Mouse (Mus musculus) left cerebral cortex, postnatal 4 days (tissue): ENCODE results near the gene Kcnq2. TPM values are rescaled to one million over a fixed set of nuclear protein-coding genes. Genes with fewer than 3 reads are reported as not detected.

Experiments used
- DNase-seq: peaks from one replicate; pipeline ENCODE4 v3.0.0-alpha.2; 2022
- intact Hi-C: fragments of 180-260 bp; cut with DNase I; formaldehyde crosslinking; loops from one replicate; pipeline ENCODE4 v1.15.1; 2025
- total RNA-seq, 2 experiments: library from RNA; stranded (reverse); gene quantifications; 2 replicates each; pipeline ENCODE4 v1.2.3; 2021

The Kcnq2 gene
- total RNA-seq, 2 experiments from 2014 or later, result 191 to 195 TPM

DNA sequence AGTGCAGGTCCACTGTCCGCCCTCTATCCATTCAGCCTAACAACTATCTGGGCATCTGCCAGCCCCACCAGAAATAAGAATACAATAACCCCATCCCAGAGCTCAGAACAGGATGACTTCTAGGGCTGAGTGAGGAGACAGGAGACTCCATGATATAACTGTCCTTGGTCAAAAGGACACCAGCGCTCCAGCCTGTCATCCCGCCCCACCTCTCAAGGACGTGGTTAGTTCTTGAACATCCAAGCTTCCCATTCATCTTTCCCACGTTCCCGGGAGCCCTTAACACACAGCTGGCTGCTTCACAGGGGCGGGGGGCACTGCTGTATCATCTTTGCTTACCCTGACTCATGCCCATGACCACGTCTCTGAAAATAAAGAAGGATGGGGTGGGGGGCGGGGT is 86.1 kb downstream of the Kcnq2 start:
- intact Hi-C loops, result no loop called here
- DNase-seq, result no peak

DNA sequence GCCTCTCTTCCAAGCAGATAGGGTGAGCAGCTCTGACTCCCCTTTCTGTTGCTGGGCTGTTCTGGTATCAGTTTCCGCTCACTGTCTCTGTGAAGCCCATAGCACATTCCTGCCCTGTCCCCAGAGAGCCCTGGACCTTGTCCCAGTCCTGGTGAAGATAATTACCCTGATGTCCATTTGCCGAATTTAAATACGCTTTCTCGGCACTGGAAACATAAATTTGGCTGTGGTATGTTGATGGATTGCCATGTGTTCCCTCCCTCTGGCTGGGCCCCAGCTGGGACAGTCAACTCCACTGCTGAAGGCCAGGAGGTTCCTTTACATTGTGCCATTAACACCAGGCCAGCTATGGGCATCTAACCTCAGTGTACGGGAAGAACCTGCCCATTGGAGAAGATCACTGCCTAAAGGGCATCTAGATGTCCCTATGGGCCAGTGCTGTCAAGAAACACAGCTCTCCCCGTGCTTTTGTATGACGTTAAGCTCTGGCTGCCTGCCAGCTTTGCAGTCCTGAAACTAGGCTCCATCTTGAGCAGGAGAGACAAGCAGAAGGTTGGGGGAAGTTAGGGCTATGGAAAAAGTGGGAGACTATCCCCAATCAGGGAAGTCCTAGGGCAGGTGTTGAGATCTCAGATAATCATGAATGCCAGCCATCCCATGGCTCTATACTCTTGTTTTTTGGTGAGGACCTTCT is 86.7 kb downstream of the Kcnq2 start:
- peak; percentile 42 for DNase-seq
- intact Hi-C loops, result no loop called here

DNA sequence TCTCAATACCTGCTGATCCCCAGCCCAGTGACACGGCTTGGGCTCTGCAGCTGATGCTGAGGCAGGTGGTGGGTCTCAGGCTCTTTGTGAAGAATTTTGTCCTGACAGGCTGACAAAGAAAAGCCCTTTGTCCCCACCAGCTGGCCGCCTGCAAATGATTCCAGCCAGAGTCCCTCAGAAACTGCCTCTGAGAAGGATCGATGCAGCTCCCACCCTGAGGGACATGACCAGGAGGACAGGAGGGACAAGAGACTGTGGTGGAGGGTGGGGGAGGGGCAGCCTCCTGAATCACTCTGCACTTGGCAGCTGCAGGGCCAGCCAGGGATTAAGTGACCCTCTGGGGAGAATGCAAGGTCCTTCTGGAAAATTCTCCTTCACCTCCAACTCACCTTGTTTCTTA is 91.1 kb downstream of the Kcnq2 start:
- intact Hi-C loops, result no loop called here
- DNase-seq, result peak; percentile 25

DNA sequence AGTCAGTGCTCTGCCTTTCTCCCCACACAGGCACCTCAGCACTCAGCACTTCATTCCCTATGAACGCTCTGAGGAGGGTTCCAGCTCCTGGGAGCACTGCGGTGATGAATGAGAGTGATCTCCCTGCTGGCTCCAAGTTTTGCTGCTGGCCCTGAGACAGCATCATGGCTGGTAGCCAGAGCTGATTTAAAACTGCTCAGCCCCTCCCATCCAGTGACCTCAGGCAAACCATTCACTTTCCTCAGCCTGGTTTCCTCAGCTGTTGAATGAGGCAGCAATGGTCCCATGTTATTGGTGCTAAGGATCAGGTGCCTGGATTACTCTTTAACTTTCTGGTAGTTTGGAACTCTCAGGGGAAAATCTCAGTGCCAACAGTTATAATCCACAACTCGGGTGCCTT is 91.7 kb downstream of the Kcnq2 start, which contains the start of gene Chrna4:
Chrna4 (minus strand) TSS at position 110 of the 400 bp plus-strand sequence.
- DNase-seq, result peak; percentile 52
- intact Hi-C loops, result no loop called here

DNA sequence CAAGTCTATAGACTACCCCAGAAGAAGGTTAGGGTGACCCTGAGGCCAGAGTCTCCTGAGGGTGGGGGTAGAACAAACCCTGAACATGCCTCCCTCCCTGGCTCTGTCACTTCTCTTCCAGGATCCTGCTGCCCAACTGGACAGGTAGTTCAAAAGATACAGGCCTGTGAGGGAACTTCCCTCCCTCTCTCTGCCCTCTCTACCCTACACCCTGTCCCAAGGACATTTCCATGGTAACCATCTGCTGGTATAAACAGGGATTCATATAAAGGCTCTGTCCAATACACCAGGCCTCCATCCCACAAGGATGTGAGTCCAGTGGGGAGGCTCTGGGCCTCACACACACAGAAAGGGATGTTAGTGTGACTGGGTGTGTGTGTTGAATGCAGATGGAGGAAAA is 92.7 kb downstream of the Kcnq2 start:
- DNase-seq, result no peak
- intact Hi-C loops, result no loop called here

- no peak for DNase-seq
- intact Hi-C loops, result no loop called here
These were observed 93.2 kb downstream of the Kcnq2 start for GRCm38 (mm10) chr2:181041941-181042340.

GRCm38 (mm10) chr2:181039356-181039680 is 95.8 kb downstream of the Kcnq2 start:
- DNase-seq, result no peak
- intact Hi-C loops, result no loop called here

- intact Hi-C loops, result no loop called here
- DNase-seq, result peak; percentile 37
These were observed 96.3 kb downstream of the Kcnq2 start for GRCm38 (mm10) chr2:181038644-181039355.

GRCm38 (mm10) chr2:181036561-181036960 is 98.5 kb downstream of the Kcnq2 start:
- intact Hi-C loops, result no loop called here
- no peak for DNase-seq

- intact Hi-C loops, result no loop called here
- no peak for DNase-seq
These were observed 99.9 kb downstream of the Kcnq2 start for GRCm38 (mm10) chr2:181035186-181035585.

DNA sequence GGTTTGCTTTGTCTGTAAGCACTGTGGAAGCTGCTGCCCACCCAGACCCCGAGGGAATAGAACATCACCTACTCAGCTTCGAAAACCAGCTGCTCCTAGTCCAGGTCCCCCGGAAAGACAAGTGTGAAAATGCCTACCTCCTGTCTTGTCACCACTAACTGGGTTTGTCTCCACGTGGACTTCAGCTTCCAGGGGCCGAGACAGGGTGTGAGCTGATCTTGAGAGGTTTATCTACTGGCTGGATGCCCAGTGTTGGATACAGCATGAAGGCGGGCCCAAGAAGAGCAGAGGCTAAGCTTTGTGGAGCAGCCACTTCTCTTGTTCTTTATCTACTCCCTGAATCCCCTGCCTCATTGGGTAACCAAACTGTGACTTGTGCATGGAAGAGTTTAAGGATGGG is 101.8 kb downstream of the Kcnq2 start:
- intact Hi-C loops, result no loop called here
- DNase-seq, result no peak

DNA sequence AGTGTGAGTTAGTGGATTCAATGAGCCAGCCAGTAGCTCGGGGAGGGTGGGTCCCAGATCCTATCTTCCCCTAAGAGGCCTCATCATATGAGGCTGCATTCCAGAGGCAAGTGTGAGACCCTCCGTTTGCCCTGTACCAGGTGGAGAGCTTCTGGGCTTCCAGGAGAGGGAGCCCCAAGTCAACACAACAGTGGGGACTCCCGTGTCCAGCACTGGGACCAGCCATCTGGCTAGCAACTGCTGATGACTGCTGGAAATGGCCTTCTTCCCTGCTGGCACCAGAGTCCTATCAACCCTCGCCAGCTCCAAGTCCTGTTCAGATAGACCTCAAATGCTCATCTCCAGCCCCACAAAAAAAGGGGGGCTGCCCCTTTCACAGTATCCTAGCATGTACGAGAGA is 102.7 kb downstream of the Kcnq2 start:
- peak; percentile 82 for DNase-seq
- intact Hi-C loops, result no loop called here

DNA sequence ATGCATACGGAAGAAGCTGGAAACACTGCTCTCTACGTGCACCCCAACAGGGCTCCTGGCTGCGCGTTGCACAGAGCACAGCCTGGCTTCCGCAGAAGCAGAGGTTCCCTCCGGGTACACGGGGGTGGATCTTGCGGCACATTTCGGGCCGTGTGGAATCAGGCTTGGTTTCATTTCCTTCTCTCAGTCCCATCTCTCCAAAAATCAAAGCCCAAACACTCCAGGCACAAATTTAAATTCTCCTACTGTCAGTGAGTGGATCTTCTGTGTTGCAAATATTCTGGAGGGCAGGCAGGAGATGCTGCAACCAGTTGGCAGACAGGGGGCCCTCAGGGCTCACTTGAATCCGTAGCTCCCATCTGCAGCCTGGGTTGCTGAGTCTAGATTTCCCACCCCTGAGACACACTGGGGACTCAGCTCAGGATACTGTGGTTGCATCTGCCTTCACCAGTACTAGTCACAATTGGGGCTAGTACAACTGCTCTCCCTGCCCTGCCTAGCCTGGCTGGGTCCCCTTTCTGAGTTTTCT is 103.6 kb downstream of the Kcnq2 start:
- no peak for DNase-seq
- intact Hi-C loops, result no loop called here

Other genes with a start within 250 kb of the Kcnq2 start
- 10 to 100 TPM; 54.8 to 66.4 TPM for gene Ythdf1, start 214.4 kb downstream of the Kcnq2 start, total RNA-seq
- not detected for gene Birc7, start 206.3 kb downstream of the Kcnq2 start, total RNA-seq
- gene Nkain4, start 180.6 kb downstream of the Kcnq2 start, total RNA-seq, result 10 to 100 TPM; 31.0 to 33.5 TPM
- gene Arfgap1, start 168.1 kb downstream of the Kcnq2 start, total RNA-seq, result 100 to 1,000 TPM; 103 to 119 TPM
- gene Col20a1, start 148.8 kb downstream of the Kcnq2 start, total RNA-seq, result under 1 TPM; 0.50 to 0.87 TPM
- 10 to 100 TPM; 26.8 to 33.5 TPM for gene Chrna4, start 91.8 kb downstream of the Kcnq2 start, total RNA-seq
- gene Eef1a2, start 21.7 kb upstream of the Kcnq2 start, total RNA-seq, result 100 to 1,000 TPM; 399 to 423 TPM
- 100 to 1,000 TPM; 132 to 140 TPM for gene Ppdpf, start 51.9 kb upstream of the Kcnq2 start, total RNA-seq
- not detected for gene Ptk6, start 67.5 kb upstream of the Kcnq2 start, total RNA-seq
- under 1 TPM in 1 of 2 experiments, not detected in 1; 0.18 TPM for gene Srms, start 77.9 kb upstream of the Kcnq2 start, total RNA-seq
- gene Fndc11, start 84.7 kb upstream of the Kcnq2 start, total RNA-seq, result not detected
- gene Helz2, start 106.7 kb upstream of the Kcnq2 start, total RNA-seq, result 1 to 10 TPM; 1.4 to 1.5 TPM
- gene Gmeb2, start 152.7 kb upstream of the Kcnq2 start, total RNA-seq, result 10 to 100 TPM; 18.8 to 23.2 TPM
- 100 to 1,000 TPM; 885 to 936 TPM for gene Stmn3, start 179.2 kb upstream of the Kcnq2 start, total RNA-seq
- gene Rtel1, start 184.4 kb upstream of the Kcnq2 start, total RNA-seq, result 10 to 100 TPM; 53.6 to 67.6 TPM
- 10 to 100 TPM; 73.9 to 83.5 TPM for gene Zgpat, start 229.6 kb upstream of the Kcnq2 start, total RNA-seq
- 10 to 100 TPM; 57.3 to 60.3 TPM for gene Arfrp1, start 230.1 kb upstream of the Kcnq2 start, total RNA-seq
- 10 to 100 TPM; 40.8 to 44.9 TPM for gene Lime1, start 244.8 kb upstream of the Kcnq2 start, total RNA-seq